Mouse (Mus musculus): ENCODE measurements around the gene Ift52. TPM values are rescaled to one million over a fixed set of nuclear protein-coding genes. Genes with fewer than 3 reads are reported as not detected.

Gene Ift52
- total RNA-seq, 1 experiment, result 15.5 TPM

GRCm38 (mm10) chr2:162998528-162999230 is 18.5 kb upstream of the Ift52 start:
- in situ Hi-C loops (cut with MboI; ENCODE audit: low sequenced_read_pairs in 2 of 2, unreplicated experiment in 2 of 2), result no loop called here
- H3K4me3 ChIP-seq (ENCODE audit: insufficient read depth in 1 of 2, low read depth in 1 of 2, low read length in 2 of 2, poor library complexity in 1 of 2, severe bottlenecking in 1 of 2), result peak overlapping the region; percentile 31 to 59
- DNase-seq (ENCODE audit: low read depth, low spot score), result peak; percentile 84
- no peak for TF ChIP-seq HCFC1 (IDR thresholded peaks at IDR 0.05; ENCODE audit: borderline replicate concordance, insufficient read depth, low read length)
- TF ChIP-seq MAFK (IDR thresholded peaks at IDR 0.05; ENCODE audit: insufficient read depth, low read depth, low read length), result no peak
- TF ChIP-seq ZC3H11A (IDR thresholded peaks at IDR 0.05; ENCODE audit: borderline replicate concordance, low read depth, low read length), result peak; percentile 90
- TF ChIP-seq CHD2 (IDR thresholded peaks at IDR 0.05; ENCODE audit: low read depth, low read length), result no peak
- TF ChIP-seq ZNF384 (IDR thresholded peaks at IDR 0.05; ENCODE audit: low read depth, low read length), result no peak
- no peak overlapping the region for H3K27ac ChIP-seq (ENCODE audit: insufficient read depth, low read depth, low read length, poor library complexity, severe bottlenecking)
- no peaks in the 10 kb centered on the region for H3K36me3 ChIP-seq (ENCODE audit: control insufficient read depth, insufficient read depth, low read length, poor library complexity, severe bottlenecking)
- peaks cover 0 to 4% of the 10 kb centered on the region in 2 experiments; a peak in 1 of 4 replicates for H3K4me1 ChIP-seq (ENCODE audit: control insufficient read depth in 2 of 2, insufficient read depth in 2 of 2, low read length in 2 of 2, poor library complexity in 1 of 2)
- no peaks in the 10 kb centered on the region for H3K9me3 ChIP-seq (ENCODE audit: control insufficient read depth, insufficient read depth, low read depth, low read length)
- peak overlapping the region; percentile 17; the same call in 1 of the 2 replicates for H3K9ac ChIP-seq (ENCODE audit: insufficient read depth, low read depth, low read length, poor library complexity, severe bottlenecking)

GRCm38 (mm10) chr2:162999744-163000143 is 17.4 kb upstream of the Ift52 start:
- Histone ChIP-seq H3K9me3 (ENCODE audit: control insufficient read depth, insufficient read depth, low read depth, low read length) (no peaks in the 10 kb centered on the region), H3K36me3 (ENCODE audit: control insufficient read depth, insufficient read depth, low read length, poor library complexity, severe bottlenecking) (no peaks in the 10 kb centered on the region), H3K4me3 (ENCODE audit: insufficient read depth in 1 of 2, low read depth in 1 of 2, low read length in 2 of 2, poor library complexity in 1 of 2, severe bottlenecking in 1 of 2) (no peak overlapping the region), H3K27ac (ENCODE audit: insufficient read depth, low read depth, low read length, poor library complexity, severe bottlenecking) (no peak overlapping the region), H3K9ac (ENCODE audit: insufficient read depth, low read depth, low read length, poor library complexity, severe bottlenecking) (no peak overlapping the region), H3K4me1 (ENCODE audit: control insufficient read depth in 2 of 2, insufficient read depth in 2 of 2, low read length in 2 of 2, poor library complexity in 1 of 2) (peaks cover 0 to 4% of the 10 kb centered on the region in 2 experiments; a peak in 1 of 4 replicates)
- in situ Hi-C loops (cut with MboI; ENCODE audit: low sequenced_read_pairs in 2 of 2, unreplicated experiment in 2 of 2), result no loop called here
- DNase-seq (ENCODE audit: low read depth, low spot score), result peak; percentile 69
- TF ChIP-seq HCFC1 (IDR thresholded peaks at IDR 0.05; ENCODE audit: borderline replicate concordance, insufficient read depth, low read length), result no peak
- no peak for TF ChIP-seq MAFK (IDR thresholded peaks at IDR 0.05; ENCODE audit: insufficient read depth, low read depth, low read length)
- no peak for TF ChIP-seq CHD2 (IDR thresholded peaks at IDR 0.05; ENCODE audit: low read depth, low read length)
- TF ChIP-seq ZC3H11A (IDR thresholded peaks at IDR 0.05; ENCODE audit: borderline replicate concordance, low read depth, low read length), result no peak
- no peak for TF ChIP-seq ZNF384 (IDR thresholded peaks at IDR 0.05; ENCODE audit: low read depth, low read length)

GRCm38 (mm10) chr2:163001071-163001470 is 16.1 kb upstream of the Ift52 start:
- Histone ChIP-seq H3K27ac (ENCODE audit: insufficient read depth, low read depth, low read length, poor library complexity, severe bottlenecking) (no peak overlapping the region), H3K4me1 (ENCODE audit: control insufficient read depth in 2 of 2, insufficient read depth in 2 of 2, low read length in 2 of 2, poor library complexity in 1 of 2) (peaks cover 0 to 4% of the 10 kb centered on the region in 2 experiments; a peak in 1 of 4 replicates), H3K36me3 (ENCODE audit: control insufficient read depth, insufficient read depth, low read length, poor library complexity, severe bottlenecking) (no peaks in the 10 kb centered on the region), H3K9ac (ENCODE audit: insufficient read depth, low read depth, low read length, poor library complexity, severe bottlenecking) (no peak overlapping the region), H3K4me3 (ENCODE audit: insufficient read depth in 1 of 2, low read depth in 1 of 2, low read length in 2 of 2, poor library complexity in 1 of 2, severe bottlenecking in 1 of 2) (no peak overlapping the region), H3K9me3 (ENCODE audit: control insufficient read depth, insufficient read depth, low read depth, low read length) (no peaks in the 10 kb centered on the region)
- DNase-seq (ENCODE audit: low read depth, low spot score), result no peak
- in situ Hi-C loops (cut with MboI; ENCODE audit: low sequenced_read_pairs in 2 of 2, unreplicated experiment in 2 of 2), result no loop called here
- TF ChIP-seq ZNF384 (IDR thresholded peaks at IDR 0.05; ENCODE audit: low read depth, low read length) (no peak), HCFC1 (IDR thresholded peaks at IDR 0.05; ENCODE audit: borderline replicate concordance, insufficient read depth, low read length) (no peak), MAFK (IDR thresholded peaks at IDR 0.05; ENCODE audit: insufficient read depth, low read depth, low read length) (no peak), CHD2 (IDR thresholded peaks at IDR 0.05; ENCODE audit: low read depth, low read length) (no peak), ZC3H11A (IDR thresholded peaks at IDR 0.05; ENCODE audit: borderline replicate concordance, low read depth, low read length) (no peak)

GRCm38 (mm10) chr2:163007299-163007698 is 9.9 kb upstream of the Ift52 start:
- TF ChIP-seq CHD2 (IDR thresholded peaks at IDR 0.05; ENCODE audit: low read depth, low read length) (no peak), MAFK (IDR thresholded peaks at IDR 0.05; ENCODE audit: insufficient read depth, low read depth, low read length) (no peak), ZNF384 (IDR thresholded peaks at IDR 0.05; ENCODE audit: low read depth, low read length) (no peak), ZC3H11A (IDR thresholded peaks at IDR 0.05; ENCODE audit: borderline replicate concordance, low read depth, low read length) (no peak), HCFC1 (IDR thresholded peaks at IDR 0.05; ENCODE audit: borderline replicate concordance, insufficient read depth, low read length) (no peak)
- Histone ChIP-seq H3K27ac (ENCODE audit: insufficient read depth, low read depth, low read length, poor library complexity, severe bottlenecking) (no peak overlapping the region), H3K36me3 (ENCODE audit: control insufficient read depth, insufficient read depth, low read length, poor library complexity, severe bottlenecking) (no peaks in the 10 kb centered on the region), H3K9ac (ENCODE audit: insufficient read depth, low read depth, low read length, poor library complexity, severe bottlenecking) (no peak overlapping the region), H3K4me1 (ENCODE audit: control insufficient read depth in 2 of 2, insufficient read depth in 2 of 2, low read length in 2 of 2, poor library complexity in 1 of 2) (no peaks in the 10 kb centered on the region), H3K4me3 (ENCODE audit: insufficient read depth in 1 of 2, low read depth in 1 of 2, low read length in 2 of 2, poor library complexity in 1 of 2, severe bottlenecking in 1 of 2) (no peak overlapping the region), H3K9me3 (ENCODE audit: control insufficient read depth, insufficient read depth, low read depth, low read length) (no peaks in the 10 kb centered on the region)
- in situ Hi-C loops (cut with MboI; ENCODE audit: low sequenced_read_pairs in 2 of 2, unreplicated experiment in 2 of 2), result no loop called here
- no peak for DNase-seq (ENCODE audit: low read depth, low spot score)
